Mouse (Mus musculus): ENCODE results near the gene Gm10715. TPM values are rescaled to one million over a fixed set of nuclear protein-coding genes. Genes with fewer than 3 reads are reported as not detected.
"Not testable (repeated sequence)": the region's sequence is repeated elsewhere in the genome, so short reads cannot be mapped to it uniquely, and the experiment has no call there.

Gene Gm10715
- not detected for total RNA-seq (2021)
- long read RNA-seq, experiment 1, result 0 reads
- long read RNA-seq, experiment 2, result 0 reads

DNA sequence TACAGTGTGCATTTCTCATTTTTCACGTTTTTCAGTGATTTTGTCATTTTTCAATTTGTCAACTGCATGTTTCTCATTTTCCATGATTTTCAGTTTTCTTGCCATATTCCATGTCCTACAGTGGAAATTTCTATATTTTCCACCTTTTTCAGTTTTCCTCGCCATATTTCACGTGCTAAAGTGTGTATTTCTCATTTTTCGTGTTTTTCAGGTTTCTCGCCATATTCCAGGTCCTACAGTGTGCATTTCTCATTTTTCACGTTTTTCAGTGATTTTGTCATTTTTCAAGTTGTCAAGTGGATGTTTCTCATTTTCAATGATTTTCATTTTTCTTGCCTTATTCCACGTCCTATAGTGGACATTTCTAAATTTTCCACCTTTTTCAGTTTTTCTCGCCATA, at the start of gene Gm10715:
Gm10715 (plus strand) TSS at position 301 of the 400 bp plus-strand sequence.
- DNase-seq, result not testable (repeated sequence)

DNA sequence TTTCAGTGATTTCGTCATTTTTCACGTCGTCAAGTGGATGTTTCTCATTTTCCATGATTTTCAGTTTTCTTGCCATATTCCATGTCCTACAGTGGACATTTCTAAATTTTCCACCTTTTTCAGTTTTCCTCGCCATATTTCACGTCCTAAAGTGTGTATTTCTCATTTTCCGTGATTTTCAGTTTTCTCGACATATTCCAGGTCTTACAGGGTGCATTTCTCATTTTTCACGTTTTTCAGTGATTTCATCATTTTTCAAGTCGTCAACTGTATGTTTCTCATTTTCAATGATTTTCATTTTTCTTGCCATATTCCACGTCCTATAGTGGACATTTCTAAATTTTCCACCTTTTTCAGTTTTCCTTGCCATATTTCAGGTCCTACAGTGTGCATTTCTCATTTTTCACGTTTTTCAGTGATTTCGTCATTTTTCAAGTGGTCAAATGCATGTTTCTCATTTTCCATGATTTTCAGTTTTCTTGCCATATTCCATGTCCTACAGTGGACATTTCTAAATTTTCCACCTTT, 36.2 kb upstream of the Gm10715 start, which contains the start of gene Gm10722:
Gm10722 (plus strand) TSS at position 478 of the 528 bp plus-strand sequence.
- peak; percentile 30 for DNase-seq

DNA sequence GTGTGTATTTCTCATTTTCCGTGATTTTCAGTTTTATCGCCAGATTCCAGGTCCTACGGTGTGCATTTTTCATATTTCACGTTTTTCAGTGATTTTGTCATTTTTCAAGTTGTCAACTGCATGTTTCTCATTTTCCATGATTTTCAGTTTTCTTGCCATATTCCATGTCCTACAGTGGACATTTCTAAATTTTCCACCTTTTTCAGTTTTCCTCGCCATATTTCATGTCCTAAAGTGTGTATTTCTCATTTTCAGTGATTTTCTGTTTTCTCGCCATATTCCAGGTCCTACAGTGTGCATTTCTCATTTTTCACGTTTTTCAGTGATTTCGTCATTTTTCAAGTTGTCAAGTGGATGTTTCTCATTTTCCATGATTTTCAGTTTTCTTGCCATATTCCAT, 35.7 kb upstream of the Gm10715 start:
- DNase-seq, result not testable (repeated sequence)

DNA sequence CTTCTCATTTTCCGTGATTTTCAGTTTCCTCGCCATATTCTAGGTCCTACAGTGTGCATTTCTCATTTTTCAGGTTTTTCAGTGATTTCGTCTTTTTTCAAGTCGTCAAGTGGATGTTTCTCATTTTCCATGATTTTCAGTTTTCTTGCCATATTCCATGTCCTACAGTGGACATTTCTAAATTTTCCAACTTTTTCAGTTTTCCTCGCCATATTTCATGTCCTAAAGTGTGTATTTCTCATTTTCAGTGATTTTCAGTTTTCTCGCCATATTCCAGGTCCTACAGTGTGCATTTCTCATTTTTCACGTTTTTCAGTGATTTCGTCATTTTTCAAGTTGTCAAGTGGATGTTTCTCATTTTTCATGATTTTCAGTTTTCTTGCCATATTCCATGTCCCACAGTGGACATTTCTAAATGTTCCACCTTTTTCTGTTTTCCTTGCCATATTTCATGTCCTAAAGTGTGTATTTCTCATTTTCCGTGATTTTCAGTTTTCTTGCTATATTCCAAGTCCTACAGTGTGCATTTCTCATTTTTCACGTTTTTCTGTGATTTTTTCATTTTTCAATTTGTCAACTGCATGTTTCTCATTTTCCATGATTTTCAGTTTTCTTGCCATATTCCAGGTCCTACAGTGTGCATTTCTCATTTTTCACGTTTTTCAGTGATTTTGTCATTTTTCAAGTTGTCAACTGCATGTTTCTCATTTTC, 34.6 kb upstream of the Gm10715 start:
- DNase-seq, result peak; percentile 91

DNA sequence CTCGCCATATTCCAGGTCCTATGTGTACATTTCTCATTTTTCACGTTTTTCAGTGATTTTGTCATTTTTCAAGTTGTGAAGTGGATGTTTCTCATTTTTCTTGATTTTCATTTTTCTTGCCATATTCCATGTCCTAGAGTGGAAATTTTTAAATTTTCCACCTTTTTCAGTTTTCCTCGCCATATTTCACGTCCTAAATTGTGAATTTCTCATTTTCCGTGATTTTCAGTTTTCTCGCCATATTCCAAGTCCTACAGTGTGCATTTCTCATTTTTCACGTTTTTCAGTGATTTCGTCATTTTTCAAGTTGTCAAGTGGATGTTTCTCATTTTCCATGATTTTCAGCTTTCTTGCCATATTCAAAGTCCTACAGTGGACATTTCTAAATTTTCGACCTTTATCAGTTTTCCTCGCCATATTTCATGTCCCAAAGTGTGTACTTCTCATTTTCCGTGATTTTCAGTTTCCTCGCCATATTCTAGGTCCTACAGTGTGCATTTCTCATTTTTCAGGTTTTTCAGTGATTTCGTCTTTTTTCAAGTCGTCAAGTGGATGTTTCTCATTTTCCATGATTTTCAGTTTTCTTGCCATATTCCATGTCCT, 33.8 kb upstream of the Gm10715 start, which contains the start of gene Gm11168:
Gm11168 (plus strand) TSS at position 553 of the 603 bp plus-strand sequence.
- DNase-seq, result not testable (repeated sequence)

DNA sequence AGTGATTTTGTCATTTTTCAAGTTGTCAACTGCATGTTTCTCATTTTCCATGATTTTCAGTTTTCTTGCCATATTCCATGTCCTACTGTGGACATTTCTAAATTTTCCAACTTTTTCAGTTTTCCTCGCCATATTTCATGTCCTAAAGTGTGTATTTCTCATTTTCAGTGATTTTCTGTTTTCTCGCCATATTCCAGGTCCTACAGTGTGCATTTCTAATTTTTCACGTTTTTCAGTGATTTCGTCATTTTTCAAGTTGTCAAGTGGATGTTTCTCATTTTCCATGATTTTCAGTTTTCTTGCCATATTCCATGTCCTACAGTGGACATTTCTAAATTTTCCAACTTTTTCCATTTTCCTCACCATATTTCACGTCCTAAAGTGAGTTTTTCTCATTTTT, 30.5 kb upstream of the Gm10715 start:
- DNase-seq, result not testable (repeated sequence)

DNA sequence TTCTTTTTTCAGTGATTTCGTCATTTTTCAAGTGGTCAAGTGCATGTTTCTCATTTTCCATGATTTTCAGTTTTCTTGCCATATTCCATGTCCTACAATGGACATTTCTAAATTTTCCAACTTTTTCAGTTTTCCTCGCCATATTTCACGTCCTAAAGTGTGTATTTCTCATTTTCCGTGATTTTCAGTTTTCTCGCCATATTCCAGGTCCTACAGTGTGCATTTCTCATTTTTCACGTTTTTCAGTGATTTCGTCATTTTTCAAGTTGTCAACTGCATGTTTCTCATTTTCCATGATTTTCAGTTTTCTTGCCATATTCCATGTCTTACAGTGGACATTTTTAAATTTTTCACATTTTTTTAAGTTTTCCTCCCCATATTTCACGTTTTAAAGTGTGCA, 30.0 kb upstream of the Gm10715 start:
- not testable (repeated sequence) for DNase-seq

DNA sequence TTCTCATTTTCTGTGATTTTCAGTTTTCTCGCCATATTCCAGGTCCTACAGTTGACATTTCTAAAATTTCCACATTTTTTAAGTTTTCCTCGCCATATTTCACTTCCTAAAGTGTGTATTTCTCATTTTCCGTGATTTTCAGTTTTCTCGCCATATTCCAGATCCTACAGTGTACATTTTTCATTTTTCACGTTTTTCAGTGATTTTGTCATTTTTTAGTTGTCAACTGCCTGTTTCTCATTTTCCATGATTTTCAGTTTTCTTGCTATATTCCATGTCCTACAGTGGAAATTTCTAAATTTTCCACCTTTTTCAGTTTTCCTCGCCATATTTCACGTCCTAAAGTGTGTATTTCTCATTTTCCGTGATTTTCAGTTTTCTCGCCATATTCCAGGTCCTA, 29.4 kb upstream of the Gm10715 start:
- DNase-seq, result not testable (repeated sequence)

DNA sequence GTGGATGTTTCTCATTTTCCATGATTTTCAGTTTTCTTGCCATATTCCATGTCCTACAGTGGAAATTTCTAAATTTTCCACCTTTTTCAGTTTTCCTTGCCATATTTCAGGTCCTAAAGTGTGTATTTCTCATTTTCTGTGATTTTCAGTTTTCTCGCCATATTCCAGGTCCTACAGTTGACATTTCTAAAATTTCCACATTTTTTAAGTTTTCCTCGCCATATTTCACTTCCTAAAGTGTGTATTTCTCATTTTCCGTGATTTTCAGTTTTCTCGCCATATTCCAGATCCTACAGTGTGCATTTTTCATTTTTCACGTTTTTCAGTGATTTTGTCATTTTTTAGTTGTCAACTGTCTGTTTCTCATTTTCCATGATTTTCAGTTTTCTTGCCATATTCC, 27.3 kb upstream of the Gm10715 start:
- not testable (repeated sequence) for DNase-seq

DNA sequence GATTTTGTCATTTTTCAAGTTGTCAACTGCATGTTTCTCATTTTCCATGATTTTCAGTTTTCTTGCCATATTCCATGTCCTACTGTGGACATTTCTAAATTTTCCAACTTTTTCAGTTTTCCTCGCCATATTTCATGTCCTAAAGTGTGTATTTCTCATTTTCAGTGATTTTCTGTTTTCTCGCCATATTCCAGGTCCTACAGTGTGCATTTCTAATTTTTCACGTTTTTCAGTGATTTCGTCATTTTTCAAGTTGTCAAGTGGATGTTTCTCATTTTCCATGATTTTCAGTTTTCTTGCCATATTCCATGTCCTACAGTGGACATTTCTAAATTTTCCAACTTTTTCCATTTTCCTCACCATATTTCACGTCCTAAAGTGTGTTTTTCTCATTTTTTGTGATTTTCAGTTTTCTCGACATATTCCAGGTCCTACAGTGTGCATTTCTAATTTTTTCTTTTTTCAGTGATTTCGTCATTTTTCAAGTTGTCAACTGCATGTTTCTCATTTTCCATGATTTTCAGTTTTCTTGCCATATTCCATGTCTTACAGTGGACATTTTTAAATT, 24.5 kb upstream of the Gm10715 start:
- DNase-seq, result not testable (repeated sequence)

DNA sequence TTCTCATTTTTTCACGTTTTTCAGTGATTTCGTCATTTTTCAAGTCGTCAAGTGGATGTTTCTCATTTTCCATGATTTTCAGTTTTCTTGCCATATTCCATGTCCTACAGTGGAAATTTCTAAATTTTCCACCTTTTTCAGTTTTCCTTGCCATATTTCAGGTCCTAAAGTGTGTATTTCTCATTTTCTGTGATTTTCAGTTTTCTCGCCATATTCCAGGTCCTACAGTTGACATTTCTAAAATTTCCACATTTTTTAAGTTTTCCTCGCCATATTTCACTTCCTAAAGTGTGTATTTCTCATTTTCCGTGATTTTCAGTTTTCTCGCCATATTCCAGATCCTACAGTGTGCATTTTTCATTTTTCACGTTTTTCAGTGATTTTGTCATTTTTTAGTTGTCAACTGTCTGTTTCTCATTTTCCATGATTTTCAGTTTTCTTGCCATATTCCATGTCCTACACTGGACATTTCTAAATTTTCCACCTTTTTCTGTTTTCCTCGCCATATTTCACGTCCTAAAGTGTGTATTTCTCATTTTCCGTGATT, 23.9 kb upstream of the Gm10715 start, which contains the start of gene Gm10721:
Gm10721 (plus strand) TSS at position 408 of the 547 bp plus-strand sequence.
- DNase-seq, result not testable (repeated sequence)

DNA sequence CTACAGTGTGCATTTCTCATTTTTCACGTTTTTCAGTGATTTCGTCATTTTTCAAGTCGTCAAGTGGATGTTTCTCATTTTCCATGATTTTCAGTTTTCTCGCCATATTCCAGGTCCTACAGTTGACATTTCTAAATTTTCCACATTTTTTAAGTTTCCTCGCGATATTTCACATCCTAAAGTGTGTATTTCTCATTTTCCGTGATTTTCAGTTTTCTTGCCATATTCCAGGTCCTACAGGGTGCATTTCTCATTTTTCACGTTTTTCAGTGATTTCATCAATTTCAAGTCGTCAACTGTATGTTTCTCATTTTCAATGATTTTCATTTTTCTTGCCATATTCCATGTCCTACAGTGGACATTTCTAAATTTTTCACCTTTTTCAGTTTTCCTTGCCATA, 21.3 kb upstream of the Gm10715 start, which contains the start of gene Gm10720:
Gm10720 (plus strand) TSS at position 301 of the 400 bp plus-strand sequence.
- not testable (repeated sequence) for DNase-seq

DNA sequence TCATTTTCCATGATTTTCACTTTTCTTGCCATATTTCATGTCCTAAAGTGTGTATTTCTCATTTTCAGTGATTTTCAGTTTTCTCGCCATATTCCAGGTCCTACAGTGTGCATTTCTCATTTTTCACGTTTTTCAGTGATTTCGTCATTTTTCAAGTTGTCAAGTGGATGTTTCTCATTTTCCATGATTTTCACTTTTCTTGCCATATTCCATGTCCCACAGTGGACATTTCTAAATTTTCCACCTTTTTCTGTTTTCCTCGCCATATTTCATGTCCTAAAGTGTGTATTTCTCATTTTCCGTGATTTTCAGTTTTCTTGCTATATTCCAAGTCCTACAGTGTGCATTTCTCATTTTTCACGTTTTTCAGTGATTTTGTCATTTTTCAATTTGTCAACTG, 20.8 kb upstream of the Gm10715 start:
- not testable (repeated sequence) for DNase-seq

DNA sequence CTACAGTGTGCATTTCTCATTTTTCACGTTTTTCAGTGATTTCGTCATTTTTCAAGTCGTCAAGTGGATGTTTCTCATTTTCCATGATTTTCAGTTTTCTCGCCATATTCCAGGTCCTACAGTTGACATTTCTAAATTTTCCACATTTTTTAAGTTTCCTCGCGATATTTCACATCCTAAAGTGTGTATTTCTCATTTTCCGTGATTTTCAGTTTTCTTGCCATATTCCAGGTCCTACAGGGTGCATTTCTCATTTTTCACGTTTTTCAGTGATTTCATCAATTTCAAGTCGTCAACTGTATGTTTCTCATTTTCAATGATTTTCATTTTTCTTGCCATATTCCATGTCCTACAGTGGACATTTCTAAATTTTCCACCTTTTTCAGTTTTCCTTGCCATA, 19.6 kb upstream of the Gm10715 start, which contains the start of gene Gm10719:
Gm10719 (plus strand) TSS at position 301 of the 400 bp plus-strand sequence.
- DNase-seq, result not testable (repeated sequence)

DNA sequence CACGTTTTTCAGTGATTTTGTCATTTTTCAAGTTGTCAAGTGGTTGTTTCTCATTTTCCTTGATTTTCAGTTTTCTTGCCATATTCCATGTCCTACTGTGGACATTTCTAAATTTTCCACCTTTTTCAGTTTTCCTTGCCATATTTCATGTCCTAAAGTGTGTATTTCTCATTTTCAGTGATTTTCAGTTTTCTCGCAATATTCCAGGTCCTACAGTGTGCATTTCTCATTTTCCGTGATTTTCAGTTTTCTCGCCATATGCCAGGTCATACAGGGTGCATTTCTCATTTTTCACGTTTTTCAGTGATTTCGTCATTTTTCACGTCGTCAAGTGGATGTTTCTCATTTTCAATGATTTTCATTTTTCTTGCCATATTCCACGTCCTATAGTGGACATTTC, 17.7 kb upstream of the Gm10715 start:
- peak; percentile 97 for DNase-seq

DNA sequence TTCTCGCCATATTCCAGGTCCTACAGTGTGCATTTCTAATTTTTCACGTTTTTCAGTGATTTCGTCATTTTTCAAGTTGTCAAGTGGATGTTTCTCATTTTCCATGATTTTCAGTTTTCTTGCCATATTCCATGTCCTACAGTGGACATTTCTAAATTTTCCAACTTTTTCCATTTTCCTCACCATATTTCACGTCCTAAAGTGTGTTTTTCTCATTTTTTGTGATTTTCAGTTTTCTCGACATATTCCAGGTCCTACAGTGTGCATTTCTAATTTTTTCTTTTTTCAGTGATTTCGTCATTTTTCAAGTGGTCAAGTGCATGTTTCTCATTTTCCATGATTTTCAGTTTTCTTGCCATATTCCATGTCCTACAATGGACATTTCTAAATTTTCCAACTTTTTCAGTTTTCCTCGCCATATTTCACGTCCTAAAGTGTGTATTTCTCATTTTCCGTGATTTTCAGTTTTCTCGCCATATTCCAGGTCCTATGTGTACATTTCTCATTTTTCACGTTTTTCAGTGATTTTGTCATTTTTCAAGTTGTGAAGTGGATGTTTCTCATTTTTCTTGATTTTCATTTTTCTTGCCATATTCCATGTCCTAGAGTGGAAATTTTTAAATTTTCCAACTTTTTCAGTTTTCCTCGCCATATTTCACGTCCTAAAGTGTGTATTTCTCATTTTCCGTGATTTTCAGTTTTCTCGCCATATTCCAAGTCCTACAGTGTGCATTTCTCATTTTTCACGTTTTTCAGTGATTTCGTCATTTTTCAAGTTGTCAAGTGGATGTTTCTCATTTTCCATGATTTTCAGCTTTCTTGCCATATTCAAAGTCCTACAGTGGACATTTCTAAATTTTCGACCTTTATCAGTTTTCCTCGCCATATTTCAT, 16.6 kb upstream of the Gm10715 start:
- peak; percentile 69 for DNase-seq

DNA sequence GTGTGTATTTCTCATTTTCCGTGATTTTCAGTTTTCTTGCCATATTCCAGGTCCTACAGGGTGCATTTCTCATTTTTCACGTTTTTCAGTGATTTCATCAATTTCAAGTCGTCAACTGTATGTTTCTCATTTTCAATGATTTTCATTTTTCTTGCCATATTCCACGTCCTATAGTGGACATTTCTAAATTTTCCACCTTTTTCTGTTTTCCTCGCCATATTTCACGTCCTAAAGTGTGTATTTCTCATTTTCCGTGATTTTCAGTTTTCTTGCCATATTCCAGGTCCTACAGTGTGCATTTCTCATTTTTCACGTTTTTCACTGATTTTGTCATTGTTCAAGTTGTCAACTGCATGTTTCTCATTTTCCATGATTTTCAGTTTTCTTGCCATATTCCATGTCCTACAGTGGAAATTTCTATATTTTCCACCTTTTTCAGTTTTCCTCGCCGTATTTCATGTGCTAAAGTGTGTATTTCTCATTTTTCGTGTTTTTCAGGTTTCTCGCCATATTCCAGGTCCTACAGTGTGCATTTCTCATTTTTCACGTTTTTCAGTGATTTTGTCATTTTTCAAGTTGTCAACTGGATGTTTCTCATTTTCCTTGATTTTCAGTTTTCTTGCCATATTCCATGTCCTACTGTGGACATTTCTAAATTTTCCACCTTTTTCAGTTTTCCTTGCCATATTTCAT, 14.2 kb upstream of the Gm10715 start:
- DNase-seq, result not testable (repeated sequence)

DNA sequence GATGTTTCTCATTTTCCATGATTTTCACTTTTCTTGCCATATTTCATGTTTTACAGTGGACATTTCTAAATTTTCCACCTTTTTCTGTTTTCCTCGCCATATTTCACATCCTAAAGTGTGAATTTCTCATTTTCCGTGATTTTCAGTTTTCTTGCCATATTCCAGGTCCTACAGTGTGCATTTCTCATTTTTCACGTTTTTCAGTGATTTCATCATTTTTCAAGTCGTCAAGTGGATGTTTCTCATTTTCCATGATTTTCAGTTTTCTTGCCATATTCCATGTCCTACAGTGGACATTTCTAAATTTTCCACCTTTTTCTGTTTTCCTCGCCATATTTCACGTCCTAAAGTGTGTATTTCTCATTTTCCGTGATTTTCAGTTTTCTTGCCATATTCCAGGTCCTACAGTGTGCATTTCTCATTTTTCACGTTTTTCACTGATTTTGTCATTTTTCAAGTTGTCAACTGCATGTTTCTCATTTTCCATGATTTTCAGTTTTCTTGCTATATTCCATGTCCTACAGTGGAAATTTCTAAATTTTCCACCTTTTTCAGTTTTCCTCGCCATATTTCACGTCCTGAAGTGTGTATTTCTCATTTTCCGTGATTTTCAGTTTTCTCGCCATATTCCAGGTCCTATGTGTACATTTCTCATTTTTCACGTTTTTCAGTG, 13.2 kb upstream of the Gm10715 start, which contains the start of gene Gm10718:
Gm10718 (plus strand) TSS at position 236 of the 673 bp plus-strand sequence.
- peak; percentile 15 for DNase-seq

DNA sequence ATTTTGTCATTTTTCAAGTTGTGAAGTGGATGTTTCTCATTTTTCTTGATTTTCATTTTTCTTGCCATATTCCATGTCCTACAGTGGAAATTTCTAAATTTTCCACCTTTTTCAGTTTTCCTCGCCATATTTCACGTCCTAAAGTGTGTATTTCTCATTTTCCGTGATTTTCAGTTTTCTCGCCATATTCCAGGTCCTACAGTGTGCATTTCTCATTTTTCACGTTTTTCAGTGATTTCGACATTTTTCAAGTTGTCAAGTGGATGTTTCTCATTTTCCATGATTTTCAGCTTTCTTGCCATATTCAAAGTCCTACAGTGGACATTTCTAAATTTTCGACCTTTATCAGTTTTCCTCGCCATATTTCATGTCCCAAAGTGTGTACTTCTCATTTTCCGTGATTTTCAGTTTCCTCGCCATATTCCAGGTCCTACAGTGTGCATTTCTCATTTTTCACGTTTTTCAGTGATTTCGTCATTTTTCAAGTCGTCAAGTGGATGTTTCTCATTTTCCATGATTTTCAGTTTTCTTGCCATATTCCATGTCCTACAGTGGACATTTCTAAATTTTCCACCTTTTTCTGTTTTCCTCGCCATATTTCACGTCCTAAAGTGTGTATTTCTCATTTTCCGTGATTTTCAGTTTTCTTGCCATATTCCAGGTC, 12.6 kb upstream of the Gm10715 start:
- DNase-seq, result not testable (repeated sequence)

Measured in gastrocnemius, postnatal 25 days (tissue).